In genomic region chr16:51002876-51003275, GRCm38 (mm10) we compare ENCODE assay signal across 14 mouse cellular contexts.
"Had no signal": no experiment of that assay in that cellular context is flagged by ENCODE, and none has a peak within 500 bp of the region (broad histone marks: within the 10 kb centered on the region; RNA-seq: fewer than 3 reads in every experiment).

No protein-coding gene starts in this region.

- H3K4me3 ChIP-seq: limb, embryonic 13.5 days; midbrain, embryonic 12.5 days; myocyte; neural tube, embryonic 15.5 days; stomach, embryonic 15.5 days had no signal

- H3K4me1 ChIP-seq: limb, embryonic 13.5 days; neural tube, embryonic 15.5 days; stomach, embryonic 15.5 days had no signal

- H3K27me3 ChIP-seq: limb, embryonic 13.5 days; midbrain, embryonic 12.5 days; neural tube, embryonic 15.5 days; stomach, embryonic 15.5 days had no signal

- H3K36me3 ChIP-seq: limb, embryonic 13.5 days; midbrain, embryonic 12.5 days; neural tube, embryonic 15.5 days; stomach, embryonic 15.5 days had no signal

- DNase-seq: kidney, adult 8-10 months; kidney, postnatal 36 days; layer of hippocampus, adult 9-11 months; layer of hippocampus, postnatal 36 days; lung, adult 18-20 months; right cerebral cortex, postnatal 4 days; thymus, adult 2 months; thymus, postnatal 25 days had no signal

- H3K27ac ChIP-seq: limb, embryonic 13.5 days; liver, embryonic 14.5 days; midbrain, embryonic 12.5 days; neural tube, embryonic 15.5 days; stomach, embryonic 15.5 days had no signal
